Mouse (Mus musculus) lung, postnatal 36 days (tissue): ENCODE measurements around the gene Aff2.

ENCODE experiments used
- DNase-seq: peaks from one replicate; pipeline ENCODE4 v3.0.0; 2022; ENCODE audit warnings: mixed read lengths

The Aff2 gene

DNA sequence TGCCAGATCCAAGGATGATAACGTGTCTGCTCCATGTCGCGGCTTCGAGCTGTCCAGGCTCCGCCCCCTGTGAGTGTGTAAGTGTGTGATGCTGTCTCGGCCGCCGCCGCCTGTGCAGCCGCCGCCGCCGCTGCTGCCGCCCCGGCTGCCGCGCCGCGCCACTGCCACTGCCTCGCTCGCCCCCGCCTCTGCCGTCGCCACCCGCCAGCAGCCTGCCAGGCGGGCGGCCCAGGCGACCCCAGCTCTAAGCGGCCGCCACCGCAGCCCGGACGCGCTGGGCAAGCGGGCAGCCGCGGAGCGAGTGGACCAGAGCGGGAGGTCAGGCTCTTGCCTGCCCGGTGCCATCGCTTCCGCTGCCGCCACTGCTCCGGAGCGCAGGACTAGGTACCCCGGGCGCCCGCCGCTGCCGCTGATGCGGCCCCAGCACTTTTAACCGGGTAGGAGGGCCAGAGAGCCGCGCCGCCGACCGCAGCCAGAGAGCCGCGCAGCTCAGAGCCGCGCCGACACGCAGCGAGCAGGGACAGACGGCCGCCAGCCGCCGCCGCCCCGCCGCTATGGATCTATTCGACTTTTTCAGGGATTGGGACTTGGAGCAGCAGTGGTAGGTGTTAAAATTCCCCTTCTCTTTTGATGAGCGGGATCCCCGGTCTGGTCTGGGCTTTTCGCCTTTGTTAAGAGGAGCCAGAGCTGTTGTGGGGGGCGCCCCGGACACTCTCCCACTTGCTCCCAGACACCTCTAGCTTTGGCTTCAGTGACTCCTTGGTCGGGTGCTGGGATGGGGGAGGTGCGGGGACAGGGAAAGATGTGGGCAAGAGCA is at the start of gene Aff2:
Gene Aff2 (plus strand): TSS at position 57 of the 817 bp plus-strand sequence.
- peak; percentile 17 for DNase-seq

GRCm38 (mm10) chrX:69337296-69337695 is 22.8 kb upstream of the Aff2 start:
- DNase-seq, result no peak

GRCm38 (mm10) chrX:69355621-69356020 is 4.5 kb upstream of the Aff2 start:
- no peak for DNase-seq

GRCm38 (mm10) chrX:69359360-69359759 is 734 bp upstream of the Aff2 start:
- no peak for DNase-seq

GRCm38 (mm10) chrX:69359885-69360237 is 233 bp upstream of the Aff2 start:
- no peak for DNase-seq

- DNase-seq, result no peak
These were observed 1.0 kb downstream of the Aff2 start for GRCm38 (mm10) chrX:69361055-69361558.

DNA sequence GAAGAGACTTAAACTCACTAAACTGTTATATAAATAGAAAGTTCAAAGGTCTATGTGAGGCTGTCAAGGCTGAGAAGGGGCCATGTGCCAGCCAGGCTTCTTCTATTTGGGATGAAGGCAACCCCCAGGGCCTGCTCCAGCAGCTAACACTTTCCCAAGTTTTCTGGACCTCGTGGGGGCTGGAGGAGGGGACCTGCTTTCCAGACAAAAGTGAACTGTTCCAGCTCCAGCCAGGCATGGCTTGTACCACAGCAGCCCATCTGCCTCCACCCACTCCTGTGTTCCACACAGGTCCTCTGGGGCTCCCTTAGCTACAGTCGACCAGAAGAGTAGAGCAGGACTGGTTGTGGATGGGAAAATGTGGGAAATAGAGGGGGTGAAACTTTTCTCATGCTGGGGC is 4.1 kb downstream of the Aff2 start:
- DNase-seq, result no peak

DNA sequence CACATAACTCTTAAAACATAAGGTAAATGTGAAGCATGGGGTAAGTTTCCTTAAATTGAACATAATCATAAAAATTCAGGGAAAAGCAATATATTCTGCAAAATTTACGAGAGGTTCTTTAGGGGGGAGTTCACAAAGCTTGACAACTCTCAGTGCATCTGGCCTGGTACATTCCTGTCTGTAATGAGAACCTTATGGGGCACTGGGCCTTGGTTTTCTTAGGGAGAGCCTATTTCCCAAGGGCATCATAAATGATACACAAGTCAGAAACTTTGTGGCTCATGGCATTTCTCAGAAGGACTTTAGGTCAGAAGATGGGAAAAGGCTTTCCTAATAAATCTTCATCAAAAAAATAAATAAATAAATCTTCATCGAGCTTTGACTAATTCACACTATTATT is 13.2 kb downstream of the Aff2 start:
- DNase-seq, result no peak

GRCm38 (mm10) chrX:69389738-69390137 is 29.6 kb downstream of the Aff2 start:
- DNase-seq, result peak; percentile 4

DNA sequence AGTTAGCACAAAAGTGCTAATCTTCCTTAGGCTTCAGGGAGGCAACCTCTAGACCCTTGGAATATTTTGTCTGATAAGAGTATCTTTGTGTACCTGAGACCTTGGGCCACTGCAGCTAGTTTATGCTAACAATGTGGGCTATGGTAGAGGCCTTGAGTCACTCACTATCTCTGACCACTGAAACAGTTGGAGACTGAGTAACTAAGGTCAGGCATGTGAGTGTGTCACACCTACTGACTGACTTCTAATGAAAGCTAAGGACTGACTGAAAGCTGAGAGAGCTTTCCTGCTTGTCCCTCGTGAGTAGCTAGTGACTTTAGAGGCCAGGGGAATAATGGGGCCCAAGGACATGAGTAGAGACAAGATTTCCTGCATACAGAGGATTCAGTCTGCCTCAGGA is 54.9 kb downstream of the Aff2 start:
- DNase-seq, result no peak

DNA sequence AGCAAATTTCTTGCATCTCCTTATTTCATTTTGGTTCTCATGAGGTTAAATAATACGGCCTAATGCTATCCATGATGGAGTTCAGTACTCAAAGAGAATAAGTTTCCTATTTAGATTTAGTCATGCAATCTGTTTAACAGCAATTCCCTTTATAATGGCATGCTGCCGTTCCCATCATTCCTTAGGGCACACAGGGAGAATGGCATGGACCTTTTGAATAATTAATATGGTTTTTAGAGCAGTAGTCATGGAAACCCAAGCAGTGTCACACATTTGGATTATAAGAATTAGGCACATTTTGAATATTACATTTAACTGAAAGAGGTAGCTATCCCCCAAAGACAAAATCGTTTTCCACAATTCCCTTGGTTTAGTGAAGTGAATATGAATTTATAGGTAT is 78.3 kb downstream of the Aff2 start:
- DNase-seq, result no peak

- no peak for DNase-seq
These were observed 81.8 kb downstream of the Aff2 start for GRCm38 (mm10) chrX:69441937-69442336.

DNA sequence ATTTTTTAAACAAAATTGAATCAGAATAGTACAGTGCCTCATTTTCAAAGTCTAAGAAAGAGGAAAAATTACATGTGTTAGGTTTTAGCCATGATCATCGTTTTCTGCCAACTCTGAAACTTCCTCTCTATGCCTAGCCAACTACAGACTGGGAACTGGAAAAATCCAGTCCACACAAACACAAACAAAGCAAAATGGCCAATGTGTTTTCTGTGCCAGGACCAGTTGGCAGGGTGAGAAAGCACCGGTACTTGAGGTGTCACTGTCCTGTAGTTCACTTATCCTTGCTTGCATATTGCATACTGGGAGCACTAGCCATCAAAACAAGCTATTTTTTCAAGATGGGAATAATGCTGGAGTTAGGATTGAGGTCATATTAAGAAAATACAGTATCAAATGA is 100.8 kb downstream of the Aff2 start:
- no peak for DNase-seq

DNA sequence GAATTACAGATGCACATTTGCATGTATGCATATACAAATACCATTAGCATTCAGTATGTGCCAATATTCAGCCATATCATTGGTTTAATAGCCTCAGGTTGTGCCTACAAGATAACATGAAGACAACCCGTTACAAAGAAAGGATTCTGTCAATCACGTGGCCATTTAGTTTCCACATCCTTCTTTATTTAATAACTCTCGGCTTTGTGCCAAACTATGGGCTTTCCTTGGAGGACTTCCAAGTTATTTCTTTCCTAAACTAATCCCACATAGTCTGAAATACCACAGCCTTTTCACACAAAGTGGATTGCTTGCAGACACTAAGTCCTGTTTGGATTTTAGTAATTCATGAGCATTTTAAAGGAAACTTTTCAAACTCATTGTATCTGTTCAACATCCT is 142.0 kb downstream of the Aff2 start:
- no peak for DNase-seq

DNA sequence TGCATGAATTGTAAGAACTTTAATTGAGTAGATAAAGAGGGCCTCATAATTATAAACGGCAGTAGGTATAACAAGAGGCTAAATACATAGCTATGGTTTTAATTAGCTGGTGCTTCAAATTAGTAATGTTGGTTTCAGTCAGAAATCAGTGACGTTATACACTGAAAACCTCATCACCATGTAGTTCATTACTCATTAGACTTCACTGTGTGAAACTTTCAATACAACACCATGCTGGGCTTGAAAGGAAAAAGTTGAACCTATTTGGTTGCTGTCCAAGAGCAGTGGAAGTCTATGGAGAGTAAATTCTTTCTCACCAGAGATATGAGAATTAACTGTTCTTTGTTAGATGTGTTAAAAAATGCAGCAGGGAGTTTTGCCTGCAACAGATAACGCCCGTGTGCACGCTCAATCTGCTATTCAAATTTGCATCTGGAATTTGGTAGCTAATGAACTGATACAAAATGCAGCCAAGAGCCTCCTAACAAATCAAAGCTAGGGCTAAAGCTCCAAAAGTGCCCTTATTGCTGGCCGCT is 158.0 kb downstream of the Aff2 start:
- DNase-seq, result no peak

- no peak for DNase-seq
These were observed 180.7 kb downstream of the Aff2 start for GRCm38 (mm10) chrX:69540811-69541210.

GRCm38 (mm10) chrX:69579903-69580459 is 219.9 kb downstream of the Aff2 start:
- no peak for DNase-seq

- DNase-seq, result no peak
These were observed 248.7 kb downstream of the Aff2 start for GRCm38 (mm10) chrX:69608793-69609192.

DNA sequence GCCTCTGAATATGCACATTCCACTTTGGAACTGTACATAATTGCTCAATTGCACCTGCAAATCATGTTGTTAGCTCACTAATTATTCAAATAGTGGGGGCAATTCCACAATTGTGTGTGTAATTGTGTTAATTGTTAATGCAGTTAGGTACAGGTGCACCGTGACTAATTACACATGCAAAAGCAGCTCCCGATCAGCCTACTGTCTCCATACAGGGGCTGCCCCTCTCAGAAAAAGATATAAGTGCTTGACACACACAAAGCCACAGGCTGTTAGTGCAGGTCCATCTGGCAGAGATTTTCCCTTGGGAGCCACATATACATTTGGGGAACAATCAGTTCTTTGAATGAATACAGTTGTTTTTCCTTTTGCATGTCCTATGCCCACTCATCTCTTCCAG is 302.9 kb downstream of the Aff2 start:
- DNase-seq, result no peak

DNA sequence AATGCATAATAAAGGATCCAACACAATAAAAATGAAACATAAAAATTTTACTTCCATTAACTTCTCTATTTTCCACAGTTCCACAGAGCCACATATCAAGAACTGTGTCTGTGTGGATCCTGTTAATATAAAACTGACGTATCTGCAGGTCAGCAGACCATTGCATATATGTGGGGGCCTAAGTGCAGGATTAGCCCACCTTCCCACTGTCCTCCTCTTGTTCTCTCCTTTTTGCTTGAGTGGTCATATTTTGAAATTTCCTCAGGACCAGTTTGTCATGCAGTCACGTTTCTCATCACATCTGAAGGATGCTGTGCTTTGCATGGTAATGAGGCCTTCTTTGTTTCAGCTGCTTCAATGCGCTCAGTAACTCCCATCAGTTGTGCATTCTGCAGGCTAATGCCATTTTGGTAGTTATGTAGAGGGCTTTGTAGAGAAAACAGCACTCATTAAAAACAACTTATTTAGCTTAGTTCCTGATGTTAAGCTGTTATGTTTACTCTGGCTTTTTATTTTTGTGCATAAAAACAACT is 306.1 kb downstream of the Aff2 start:
- no peak for DNase-seq

- DNase-seq, result no peak
These were observed 315.6 kb downstream of the Aff2 start for GRCm38 (mm10) chrX:69675691-69676090.

DNA sequence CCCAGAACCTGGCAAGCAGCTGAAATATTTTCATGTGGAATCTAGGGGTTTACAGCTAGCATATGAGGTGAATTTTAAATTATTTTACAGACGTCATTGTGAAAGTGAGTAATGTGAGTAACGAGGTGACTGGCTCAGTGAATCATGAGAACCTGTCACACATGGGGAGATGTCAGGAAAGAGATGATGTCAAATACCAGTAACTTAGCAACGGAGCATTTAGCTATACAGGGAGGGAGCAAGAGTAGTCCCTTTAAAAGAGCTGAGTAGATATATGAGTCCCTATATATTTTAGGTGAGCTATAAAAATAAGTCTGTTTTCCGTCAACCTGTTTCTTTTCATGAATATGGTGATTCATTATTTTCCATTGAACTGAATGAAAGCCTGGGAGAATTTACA is 338.7 kb downstream of the Aff2 start:
- no peak for DNase-seq

GRCm38 (mm10) chrX:69738972-69739371 is 378.9 kb downstream of the Aff2 start:
- DNase-seq, result no peak

DNA sequence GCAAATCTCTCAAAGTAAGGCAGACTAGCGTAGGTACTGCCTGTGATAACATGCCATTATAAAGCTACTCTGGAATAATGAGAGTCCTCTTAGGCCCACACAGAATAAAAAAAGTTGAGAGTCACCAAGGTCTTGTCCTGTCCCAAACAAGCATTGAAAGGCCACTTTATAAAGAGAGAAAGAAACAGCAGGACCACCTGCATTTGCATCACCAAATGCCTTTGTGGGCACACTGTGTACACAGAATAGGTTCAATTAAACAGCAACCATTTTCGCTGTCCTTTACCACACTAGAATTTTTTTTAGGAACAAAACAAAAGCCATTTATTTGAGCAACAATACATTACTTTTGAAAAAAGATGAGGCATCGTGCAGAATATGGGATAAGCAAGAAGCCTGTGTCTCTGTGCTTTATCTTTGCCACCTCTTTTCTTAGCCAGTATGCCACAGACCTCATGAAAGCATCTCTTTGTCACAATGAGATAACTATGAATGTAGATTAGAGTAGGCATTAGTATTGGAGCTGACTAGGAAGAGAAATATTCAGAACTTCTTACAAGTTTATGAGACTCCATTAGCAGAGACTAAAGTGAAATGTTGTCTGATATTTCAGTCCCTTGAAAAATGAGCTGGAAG is 385.0 kb downstream of the Aff2 start:
- no peak for DNase-seq
